Mouse (Mus musculus) CD4-positive naive resting alpha-beta T cell, adult 57 days (primary cell): ENCODE data around the gene Clca4b. TPM values are rescaled to one million over a fixed set of nuclear protein-coding genes. Genes with fewer than 3 reads are reported as not detected.

Experiments used
- total RNA-seq: library from RNA; stranded (reverse); gene quantifications from one replicate; pipeline ENCODE4 v1.2.4, GENCODE M21; 2023

The Clca4b gene
- total RNA-seq: not detected

DNA sequence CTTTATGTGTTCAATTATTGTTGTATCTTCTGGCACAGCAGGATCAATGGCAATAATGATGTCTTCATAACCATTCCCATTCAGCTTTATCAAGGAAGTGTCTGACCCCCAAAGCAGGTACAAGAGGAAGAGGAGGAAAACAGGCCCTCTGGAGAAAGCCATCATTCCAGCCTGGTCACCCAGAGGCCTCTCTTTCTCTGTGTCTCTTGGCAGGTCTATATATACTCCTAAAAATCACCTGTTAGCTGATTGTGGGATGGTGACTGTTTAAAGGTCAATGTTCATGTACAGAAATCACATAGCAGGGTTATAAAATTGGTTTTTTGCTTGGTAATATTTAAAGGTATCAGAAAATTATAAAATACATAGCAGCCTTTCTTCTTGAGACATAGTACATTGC lies at the start of gene Clca4b:
Gene Clca4b, minus strand, starts transcription at position 195 of the 400 bp plus-strand sequence.

DNA sequence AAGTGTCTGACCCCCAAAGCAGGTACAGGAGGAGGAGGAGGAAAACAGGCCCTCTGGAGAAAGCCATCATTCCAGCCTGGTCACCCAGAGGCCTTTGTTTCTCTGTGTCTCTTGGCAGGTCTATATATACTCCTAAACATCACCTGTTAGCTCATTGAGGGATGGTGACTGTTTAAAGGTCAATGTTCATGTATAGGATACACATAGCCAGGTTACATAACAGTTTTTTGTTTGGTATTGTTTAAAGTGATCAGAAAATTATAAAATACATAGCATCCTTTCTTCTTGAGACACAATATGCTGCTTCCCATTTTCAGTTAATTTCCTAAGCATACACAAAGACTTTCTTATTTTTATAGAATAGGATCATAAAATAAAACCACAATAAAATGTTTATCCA lies 42.6 kb upstream of the Clca4b start, which contains the start of gene Clca4a:
Gene Clca4a, minus strand, starts transcription at position 101 of the 400 bp plus-strand sequence.

Other genes with a start within 250 kb of the Clca4b start
- gene Sh3glb1, start 212.2 kb downstream of the Clca4b start, total RNA-seq: 93.6 TPM
- gene Clca3a1, start 171.6 kb downstream of the Clca4b start, total RNA-seq: 0.89 TPM
- gene Clca3a2, start 113.0 kb downstream of the Clca4b start, total RNA-seq: not detected
- gene Clca3b, start 83.2 kb downstream of the Clca4b start, total RNA-seq: not detected
- gene Clca4a, start 42.5 kb upstream of the Clca4b start, total RNA-seq: not detected
- gene Clca1, start 100.2 kb upstream of the Clca4b start, total RNA-seq: not detected
- not detected for gene Clca2, start 166.9 kb upstream of the Clca4b start, total RNA-seq
- gene Odf2l, start 186.1 kb upstream of the Clca4b start, total RNA-seq: 8.2 TPM